Mouse (Mus musculus) liver, adult 2 months (tissue): ENCODE results near the gene Fndc4. TPM values are rescaled to one million over a fixed set of nuclear protein-coding genes. Genes with fewer than 3 reads are reported as not detected.

Experiments used
- DNase-seq: peaks from one replicate; pipeline ENCODE4 v3.0.0-alpha.2; 2011; ENCODE audit warnings: low read depth, low spot score; ENCODE audit errors: extremely low read depth
- H3K27ac ChIP-seq: fragments of 200-500 bp; replicated peaks from 2 replicates; pipeline ENCODE4 v1.5.1; 2012; ENCODE audit warnings: low read depth, mild to moderate bottlenecking, control low read depth, inconsistent platforms, low read length; ENCODE audit not compliant: insufficient read depth
- H3K27me3 ChIP-seq: fragments of 200-500 bp; 2 replicates; pipeline ENCODE4 v1.6.1; 2012; ENCODE audit warnings: mild to moderate bottlenecking, moderate library complexity, low read length, inconsistent platforms; ENCODE audit not compliant: control insufficient read depth, insufficient read depth
- H3K36me3 ChIP-seq: fragments of 200-500 bp; 2 replicates; pipeline ENCODE4 v1.6.1; 2012; ENCODE audit warnings: low read length, inconsistent platforms; ENCODE audit not compliant: control insufficient read depth, insufficient read depth
- H3K4me1 ChIP-seq: fragments of 200-500 bp; 2 replicates; pipeline ENCODE4 v1.6.1; 2011; ENCODE audit warnings: low read length; ENCODE audit not compliant: control insufficient read depth, insufficient read depth
- H3K4me3 ChIP-seq: fragments of 200-500 bp; 2 replicates; pipeline ENCODE4 v1.5.1; 2011; ENCODE audit warnings: low read depth, mild to moderate bottlenecking, control low read depth, low read length, moderate library complexity; ENCODE audit not compliant: insufficient read depth
- H3K79me2 ChIP-seq: fragments of 200-500 bp; 2 replicates; pipeline ENCODE4 v1.6.1; 2012; ENCODE audit warnings: inconsistent platforms, mild to moderate bottlenecking, low read length, moderate library complexity; ENCODE audit not compliant: control insufficient read depth, insufficient read depth
- H3K9ac ChIP-seq: fragments of 200-500 bp; 2 replicates; pipeline ENCODE4 v1.6.1; 2012; ENCODE audit warnings: low read depth, mild to moderate bottlenecking, control low read depth, inconsistent platforms, low read length
- CTCF ChIP-seq: fragments of 200-500 bp; IDR thresholded peaks from 2 replicates; pipeline ENCODE4 v1.5.1; 2011; ENCODE audit warnings: low read depth, low read length, control low read depth
- POLR2A ChIP-seq: fragments of 200-500 bp; IDR thresholded peaks from 2 replicates; pipeline ENCODE4 v1.6.1; 2011; ENCODE audit warnings: low read length, control low read depth; ENCODE audit not compliant: insufficient read depth; ENCODE audit errors: extremely low read depth
- WGBS: fragments of 180-500 bp; shearing (Covaris S2); methylation state at CpG from one replicate; pipeline ENCODE4 v1.1.7; 2018; 5-methylcytosine and 5-hydroxymethylcytosine counted together
- polyA plus RNA-seq: library from polyadenylated mRNA; depleted of rRNA; stranded (reverse); fragments of >200 nt; gene quantifications from 2 replicates; pipeline ENCODE4 v1.2.3, GENCODE M21; 2012; rRNA removed
- total RNA-seq: library from RNA; depleted of rRNA; stranded (reverse); fragments of >200 nt; gene quantifications from 2 replicates; pipeline ENCODE4 v1.2.3, GENCODE M21; 2014; rRNA removed

Fndc4 gene
- total and polyA plus RNA-seq, 2 experiments: 30.6 to 97.7 TPM

DNA sequence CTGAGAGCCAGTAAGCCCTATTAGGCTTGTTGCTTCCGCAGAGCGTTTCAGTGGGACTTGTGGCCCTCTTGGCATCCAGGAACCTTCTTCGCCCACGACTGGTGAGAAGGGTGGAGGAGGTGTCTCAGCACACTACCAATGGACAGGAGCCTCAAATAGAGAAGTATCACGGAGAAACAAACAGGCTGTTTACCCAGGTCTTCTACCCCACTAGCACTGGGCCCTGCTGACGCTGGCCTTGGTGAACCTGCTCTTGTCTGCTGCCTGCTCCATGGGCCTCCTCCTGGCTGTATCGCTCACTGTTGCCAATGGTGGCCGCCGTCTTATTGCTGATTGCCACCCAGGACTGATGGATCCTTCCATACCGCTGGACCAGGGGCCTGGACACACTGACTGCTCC, 43.7 kb downstream of the Fndc4 start:
- Histone ChIP-seq H3K9ac (no peak overlapping the region), H3K4me3 (no peak overlapping the region), H3K27me3 (no peaks in the 10 kb centered on the region), H3K4me1 (peaks cover 2% of the 10 kb centered on the region), H3K36me3 (peaks cover 36% of the 10 kb centered on the region), H3K27ac (no peak overlapping the region), H3K79me2 (no peaks in the 10 kb centered on the region)
- WGBS: 89% methylated on average over 10 of the region's 10 CpGs
- no peak for TF ChIP-seq CTCF
- no peak for TF ChIP-seq POLR2A
- no peak for DNase-seq

DNA sequence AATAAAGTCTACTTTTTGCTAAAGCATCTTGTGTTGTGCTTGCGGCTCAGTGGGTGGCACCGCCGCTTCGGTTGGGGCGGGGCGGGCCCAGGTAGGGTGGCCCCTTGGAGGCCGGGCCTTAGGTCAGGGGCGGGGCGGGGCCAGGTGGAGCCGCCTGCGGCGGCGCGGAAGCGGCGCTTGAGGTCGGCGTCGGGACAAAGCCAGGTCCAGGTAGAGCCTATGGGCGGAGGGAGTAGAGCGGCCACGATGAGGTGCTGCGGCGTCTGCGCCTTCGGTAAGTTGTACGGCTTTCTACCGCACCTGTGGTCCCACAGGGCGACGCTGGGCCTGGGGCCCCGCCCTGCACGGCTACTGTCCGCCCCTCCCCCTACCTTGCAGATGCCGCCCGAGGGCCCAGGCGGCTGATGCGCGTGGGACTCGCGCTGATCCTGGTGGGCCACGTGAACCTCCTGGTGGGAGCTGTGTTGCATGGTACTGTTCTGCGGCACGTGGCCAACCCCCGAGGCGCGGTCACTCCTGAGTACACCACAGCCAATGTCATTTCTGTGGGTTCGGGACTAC, 44.3 kb downstream of the Fndc4 start, which contains the start of gene Krtcap3:
Gene Krtcap3 (plus strand): TSS at position 151 of the 561 bp plus-strand sequence.
- Histone ChIP-seq H3K27me3 (no peaks in the 10 kb centered on the region), H3K9ac (peak within 1 kb of the TSS; percentile 37; the same call in 1 of the 2 replicates), H3K79me2 (no peaks in the 10 kb centered on the region), H3K27ac (no peak within 1 kb of the TSS), H3K36me3 (peaks cover 42% of the 10 kb centered on the region), H3K4me1 (peaks cover under 1% of the 10 kb centered on the region; the same call in 1 of the 2 replicates), H3K4me3 (peak within 1 kb of the TSS; percentile 60)
- WGBS: 49% methylated on average over 47 of the region's 47 CpGs
- TF ChIP-seq POLR2A: no peak
- no peak for TF ChIP-seq CTCF
- DNase-seq: no peak

DNA sequence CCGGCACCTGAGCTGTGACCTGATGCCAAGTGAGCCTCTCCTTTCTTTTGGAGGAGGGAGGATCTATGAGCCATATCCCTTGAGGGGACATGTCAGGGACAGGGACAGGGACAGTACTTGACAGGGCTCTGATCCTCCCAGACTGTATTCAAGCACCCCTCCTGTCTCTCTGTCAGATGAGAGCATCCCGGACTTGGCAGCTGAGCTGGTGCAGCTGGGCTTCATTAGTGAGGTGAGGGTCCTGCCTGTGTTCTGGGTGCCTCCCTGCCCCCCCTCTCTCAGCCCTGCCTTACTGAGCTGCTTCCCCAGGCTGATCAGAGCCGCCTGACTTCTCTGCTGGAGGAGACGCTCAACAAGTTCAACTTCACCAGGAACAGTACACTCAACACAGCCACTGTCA, 45.2 kb downstream of the Fndc4 start:
- Histone ChIP-seq H3K36me3 (peaks cover 48% of the 10 kb centered on the region), H3K9ac (no peak overlapping the region), H3K27ac (no peak overlapping the region), H3K27me3 (no peaks in the 10 kb centered on the region), H3K4me1 (no peaks in the 10 kb centered on the region), H3K79me2 (no peaks in the 10 kb centered on the region), H3K4me3 (no peak overlapping the region)
- 88% methylated on average over 4 of the region's 4 CpGs for WGBS
- TF ChIP-seq CTCF: no peak
- no peak for TF ChIP-seq POLR2A
- DNase-seq: no peak

Other genes starting within 250 kb of the Fndc4 start
- gene Atraid, start 247.8 kb downstream of the Fndc4 start, total RNA-seq: 172 and 185 TPM in 2 replicates
- gene Atraid, start 247.8 kb downstream of the Fndc4 start, polyA plus RNA-seq: 160 TPM in 2 replicates
- 6.1 and 6.7 TPM in 2 replicates for gene Slc5a6, start 247.2 kb downstream of the Fndc4 start, total RNA-seq
- 15.5 and 16.2 TPM in 2 replicates for gene Slc5a6, start 247.2 kb downstream of the Fndc4 start, polyA plus RNA-seq
- gene Cad, start 241.3 kb downstream of the Fndc4 start, total RNA-seq: 10.7 and 11.8 TPM in 2 replicates
- 8.4 and 12.7 TPM in 2 replicates for gene Cad, start 241.3 kb downstream of the Fndc4 start, polyA plus RNA-seq
- not detected in 2 replicates for gene Dnajc5g, start 189.8 kb downstream of the Fndc4 start, total RNA-seq
- not detected in 2 replicates for gene Dnajc5g, start 189.8 kb downstream of the Fndc4 start, polyA plus RNA-seq
- gene Slc30a3, start 187.8 kb downstream of the Fndc4 start, total RNA-seq: 0.37 and 0.60 TPM in 2 replicates
- 0.37 and 0.97 TPM in 2 replicates for gene Slc30a3, start 187.8 kb downstream of the Fndc4 start, polyA plus RNA-seq
- 0.28 TPM in 1 of 2 replicates, not detected in the other for gene Trim54, start 179.4 kb downstream of the Fndc4 start, total RNA-seq
- not detected in 2 replicates for gene Trim54, start 179.4 kb downstream of the Fndc4 start, polyA plus RNA-seq
- gene Ucn, start 157.3 kb downstream of the Fndc4 start, total RNA-seq: not detected in 2 replicates
- not detected in 2 replicates for gene Ucn, start 157.3 kb downstream of the Fndc4 start, polyA plus RNA-seq
- gene Mpv17, start 141.8 kb downstream of the Fndc4 start, total RNA-seq: 49.0 and 58.8 TPM in 2 replicates
- gene Mpv17, start 141.8 kb downstream of the Fndc4 start, polyA plus RNA-seq: 88.8 and 92.3 TPM in 2 replicates
- gene Gm29609, start 116.2 kb downstream of the Fndc4 start, total RNA-seq: 1.0 and 2.6 TPM in 2 replicates
- gene Gm29609, start 116.2 kb downstream of the Fndc4 start, polyA plus RNA-seq: 2.3 and 2.8 TPM in 2 replicates
- 10.9 and 17.5 TPM in 2 replicates for gene Gtf3c2, start 115.9 kb downstream of the Fndc4 start, total RNA-seq
- 21.0 and 33.0 TPM in 2 replicates for gene Gtf3c2, start 115.9 kb downstream of the Fndc4 start, polyA plus RNA-seq
- gene Snx17, start 102.9 kb downstream of the Fndc4 start, total RNA-seq: 13.3 and 13.7 TPM in 2 replicates
- gene Snx17, start 102.9 kb downstream of the Fndc4 start, polyA plus RNA-seq: 19.1 and 22.5 TPM in 2 replicates
- gene Eif2b4, start 102.7 kb downstream of the Fndc4 start, total RNA-seq: 18.5 and 18.7 TPM in 2 replicates
- 47.2 and 51.0 TPM in 2 replicates for gene Eif2b4, start 102.7 kb downstream of the Fndc4 start, polyA plus RNA-seq
- gene Zfp513, start 93.8 kb downstream of the Fndc4 start, total RNA-seq: 3.1 and 4.2 TPM in 2 replicates
- 17.6 and 27.6 TPM in 2 replicates for gene Zfp513, start 93.8 kb downstream of the Fndc4 start, polyA plus RNA-seq
- 19.7 and 23.5 TPM in 2 replicates for gene Ppm1g, start 75.4 kb downstream of the Fndc4 start, total RNA-seq
- 31.6 and 32.3 TPM in 2 replicates for gene Ppm1g, start 75.4 kb downstream of the Fndc4 start, polyA plus RNA-seq
- gene Nrbp1, start 55.2 kb downstream of the Fndc4 start, total RNA-seq: 43.8 and 51.5 TPM in 2 replicates
- gene Nrbp1, start 55.2 kb downstream of the Fndc4 start, polyA plus RNA-seq: 97.8 and 112 TPM in 2 replicates
- not detected in 2 replicates for gene Gm9970, start 54.8 kb downstream of the Fndc4 start, total RNA-seq
- gene Gm9970, start 54.8 kb downstream of the Fndc4 start, polyA plus RNA-seq: not detected in 2 replicates
- 1.7 and 2.1 TPM in 2 replicates for gene Krtcap3, start 44.4 kb downstream of the Fndc4 start, total RNA-seq
- 4.3 and 8.3 TPM in 2 replicates for gene Krtcap3, start 44.4 kb downstream of the Fndc4 start, polyA plus RNA-seq
- 17.8 and 20.1 TPM in 2 replicates for gene Ift172, start 5.0 kb downstream of the Fndc4 start, total RNA-seq
- 11.0 and 11.7 TPM in 2 replicates for gene Ift172, start 5.0 kb downstream of the Fndc4 start, polyA plus RNA-seq
- 113 and 114 TPM in 2 replicates for gene Gckr, start 1.4 kb upstream of the Fndc4 start, total RNA-seq
- gene Gckr, start 1.4 kb upstream of the Fndc4 start, polyA plus RNA-seq: 199 and 282 TPM in 2 replicates
- gene Zfp512, start 156.4 kb upstream of the Fndc4 start, total RNA-seq: 8.1 and 9.0 TPM in 2 replicates
- gene Zfp512, start 156.4 kb upstream of the Fndc4 start, polyA plus RNA-seq: 4.6 and 4.9 TPM in 2 replicates
- gene 4930548H24Rik, start 189.7 kb upstream of the Fndc4 start, total RNA-seq: not detected in 2 replicates
- gene 4930548H24Rik, start 189.7 kb upstream of the Fndc4 start, polyA plus RNA-seq: not detected in 2 replicates
- gene Gpn1, start 198.7 kb upstream of the Fndc4 start, total RNA-seq: 8.5 and 9.5 TPM in 2 replicates
- 13.2 and 19.0 TPM in 2 replicates for gene Gpn1, start 198.7 kb upstream of the Fndc4 start, polyA plus RNA-seq
- 12.6 and 13.2 TPM in 2 replicates for gene Slc4a1ap, start 230.9 kb upstream of the Fndc4 start, total RNA-seq
- gene Slc4a1ap, start 230.9 kb upstream of the Fndc4 start, polyA plus RNA-seq: 7.3 and 8.1 TPM in 2 replicates
- 6.8 and 7.9 TPM in 2 replicates for gene Supt7l, start 231.7 kb upstream of the Fndc4 start, total RNA-seq
- gene Supt7l, start 231.7 kb upstream of the Fndc4 start, polyA plus RNA-seq: 6.6 and 6.8 TPM in 2 replicates